Mouse (Mus musculus): Measurements from ENCODE around the gene Rnpc3. TPM values are rescaled to one million over a fixed set of nuclear protein-coding genes. Genes with fewer than 3 reads are reported as not detected.

Rnpc3 gene
- polyA plus RNA-seq (2012; ENCODE audit: low replicate concordance), result 9.4 and 14.0 TPM in 2 replicates

GRCm38 (mm10) chr3:113629606-113630359 is at the start of gene Rnpc3:
Gene Rnpc3, minus strand, starts transcription at chr3:113630149.

GRCm38 (mm10) chr3:113606599-113606998 is 23.4 kb downstream of the Rnpc3 start, which contains the start of gene Amy1:
Gene Amy1, minus strand, starts transcription at chr3:113606699.

Other genes with a start within 250 kb of the Rnpc3 start
- not detected in 2 replicates for gene Amy2a1, start 97.7 kb downstream of the Rnpc3 start, polyA plus RNA-seq (2012; ENCODE audit: low replicate concordance)
- not detected in 2 replicates for gene Amy1, start 23.4 kb downstream of the Rnpc3 start, polyA plus RNA-seq (2012; ENCODE audit: low replicate concordance)

Data from hematopoietic multipotent progenitor cell, adult 10-12 weeks (in vitro differentiated cells).